Mouse (Mus musculus): Measurements from ENCODE around the gene Gtpbp2. TPM values are rescaled to one million over a fixed set of nuclear protein-coding genes. Genes with fewer than 3 reads are reported as not detected.

Gene Gtpbp2
- polyA plus RNA-seq (2014; fragmentation: Nextera tagmentation; extraction: Ambion mirVana) = 29.9 and 30.7 TPM in 2 replicates

GRCm38 (mm10) chr17:46160686-46161085, at the start of gene Gtpbp2:
Gtpbp2 (plus strand) TSS chr17:46161032.
- H3K4me3 ChIP-seq (ENCODE audit: low read depth, low read length) = peak within 1 kb of the TSS; percentile 80
- peaks cover 16% of the 10 kb centered on the region for H3K36me3 ChIP-seq (ENCODE audit: control insufficient read depth, insufficient read depth, low read length)
- ATAC-seq (replicated peaks; ENCODE audit: low FRiP score, low TSS enrichment, low read depth) (peak; percentile 89), DNase-seq (ENCODE audit: low spot score) (peak; percentile 87)
- peak within 1 kb of the TSS; percentile 84 for H3K9ac ChIP-seq (ENCODE audit: low read length)
- H3K9me3 ChIP-seq (ENCODE audit: control insufficient read depth, low read length) = no peaks in the 10 kb centered on the region
- WGBS = under 1% methylated on average over 23 of the region's 23 CpGs
- H3K4me1 ChIP-seq (replicated peaks; ENCODE audit: control insufficient read depth, insufficient read depth, low read length) = peaks cover 21% of the 10 kb centered on the region
- H3K27ac ChIP-seq (ENCODE audit: low read depth) = peak within 1 kb of the TSS; percentile 83
- no peaks in the 10 kb centered on the region for H3K27me3 ChIP-seq (replicated peaks; ENCODE audit: control insufficient read depth, insufficient read depth, low read length)
- peak within 1 kb of the TSS; percentile 91 for H3K4me2 ChIP-seq (ENCODE audit: low read length)

- Histone ChIP-seq H3K9me3 (ENCODE audit: control insufficient read depth, low read length) (no peaks in the 10 kb centered on the region), H3K4me1 (replicated peaks; ENCODE audit: control insufficient read depth, insufficient read depth, low read length) (peaks cover 12% of the 10 kb centered on the region), H3K4me3 (ENCODE audit: low read depth, low read length) (no peak overlapping the region), H3K27ac (ENCODE audit: low read depth) (no peak overlapping the region), H3K9ac (ENCODE audit: low read length) (no peak overlapping the region), H3K4me2 (ENCODE audit: low read length) (no peak overlapping the region), H3K27me3 (replicated peaks; ENCODE audit: control insufficient read depth, insufficient read depth, low read length) (no peaks in the 10 kb centered on the region), H3K36me3 (ENCODE audit: control insufficient read depth, insufficient read depth, low read length) (peaks cover 35% of the 10 kb centered on the region)
- 34% methylated on average over 2 of the region's 2 CpGs for WGBS
- no peak for DNase-seq (ENCODE audit: low spot score)
- ATAC-seq (replicated peaks; ENCODE audit: low FRiP score, low TSS enrichment, low read depth) = no peak
These were observed 45.3 kb upstream of the Gtpbp2 start for GRCm38 (mm10) chr17:46115489-46115888.

GRCm38 (mm10) chr17:46116138-46116537, 44.7 kb upstream of the Gtpbp2 start:
- ATAC-seq (replicated peaks; ENCODE audit: low FRiP score, low TSS enrichment, low read depth) (no peak), DNase-seq (ENCODE audit: low spot score) (no peak)
- Histone ChIP-seq H3K4me2 (ENCODE audit: low read length) (no peak overlapping the region), H3K27ac (ENCODE audit: low read depth) (no peak overlapping the region), H3K4me1 (replicated peaks; ENCODE audit: control insufficient read depth, insufficient read depth, low read length) (peaks cover 12% of the 10 kb centered on the region), H3K9ac (ENCODE audit: low read length) (no peak overlapping the region), H3K4me3 (ENCODE audit: low read depth, low read length) (no peak overlapping the region), H3K36me3 (ENCODE audit: control insufficient read depth, insufficient read depth, low read length) (peaks cover 37% of the 10 kb centered on the region), H3K9me3 (ENCODE audit: control insufficient read depth, low read length) (no peaks in the 10 kb centered on the region), H3K27me3 (replicated peaks; ENCODE audit: control insufficient read depth, insufficient read depth, low read length) (no peaks in the 10 kb centered on the region)
- WGBS = 70% methylated on average over 11 of the region's 11 CpGs

GRCm38 (mm10) chr17:46116881-46117280, 44.0 kb upstream of the Gtpbp2 start:
- H3K27ac ChIP-seq (ENCODE audit: low read depth) = no peak overlapping the region
- no peak overlapping the region for H3K9ac ChIP-seq (ENCODE audit: low read length)
- no peak for ATAC-seq (replicated peaks; ENCODE audit: low FRiP score, low TSS enrichment, low read depth)

GRCm38 (mm10) chr17:46117623-46118422, 43.0 kb upstream of the Gtpbp2 start:
- WGBS = 79% methylated on average over 13 of the region's 13 CpGs
- H3K4me3 ChIP-seq (ENCODE audit: low read depth, low read length) = no peak overlapping the region
- no peaks in the 10 kb centered on the region for H3K27me3 ChIP-seq (replicated peaks; ENCODE audit: control insufficient read depth, insufficient read depth, low read length)
- no peak overlapping the region for H3K9ac ChIP-seq (ENCODE audit: low read length)
- H3K27ac ChIP-seq (ENCODE audit: low read depth) = no peak overlapping the region
- peaks cover 48% of the 10 kb centered on the region for H3K36me3 ChIP-seq (ENCODE audit: control insufficient read depth, insufficient read depth, low read length)
- DNase-seq (ENCODE audit: low spot score) (no peak), ATAC-seq (replicated peaks; ENCODE audit: low FRiP score, low TSS enrichment, low read depth) (no peak)
- H3K9me3 ChIP-seq (ENCODE audit: control insufficient read depth, low read length) = no peaks in the 10 kb centered on the region
- H3K4me2 ChIP-seq (ENCODE audit: low read length) = no peak overlapping the region
- peaks cover 6% of the 10 kb centered on the region; the same call in 1 of the 2 replicates for H3K4me1 ChIP-seq (replicated peaks; ENCODE audit: control insufficient read depth, insufficient read depth, low read length)

More at GRCm38 (mm10) chr17:46116881-46117280, 44.0 kb upstream of the Gtpbp2 start:
- H3K9me3 ChIP-seq (ENCODE audit: control insufficient read depth, low read length) = no peaks in the 10 kb centered on the region
- H3K4me1 ChIP-seq (replicated peaks; ENCODE audit: control insufficient read depth, insufficient read depth, low read length) = peaks cover 6% of the 10 kb centered on the region
- 87% methylated on average over 3 of the region's 3 CpGs for WGBS
- no peak overlapping the region for H3K4me2 ChIP-seq (ENCODE audit: low read length)
- DNase-seq (ENCODE audit: low spot score) = no peak
- H3K36me3 ChIP-seq (ENCODE audit: control insufficient read depth, insufficient read depth, low read length) = peaks cover 38% of the 10 kb centered on the region
- H3K4me3 ChIP-seq (ENCODE audit: low read depth, low read length) = no peak overlapping the region
- H3K27me3 ChIP-seq (replicated peaks; ENCODE audit: control insufficient read depth, insufficient read depth, low read length) = no peaks in the 10 kb centered on the region

GRCm38 (mm10) chr17:46118423-46118850, 42.4 kb upstream of the Gtpbp2 start:
- no peak for DNase-seq (ENCODE audit: low spot score)
- 67% methylated on average over 4 of the region's 4 CpGs for WGBS
- Histone ChIP-seq H3K9me3 (ENCODE audit: control insufficient read depth, low read length) (no peaks in the 10 kb centered on the region), H3K4me1 (replicated peaks; ENCODE audit: control insufficient read depth, insufficient read depth, low read length) (peaks cover 6% of the 10 kb centered on the region; the same call in 1 of the 2 replicates), H3K27me3 (replicated peaks; ENCODE audit: control insufficient read depth, insufficient read depth, low read length) (no peaks in the 10 kb centered on the region), H3K27ac (ENCODE audit: low read depth) (no peak overlapping the region), H3K4me2 (ENCODE audit: low read length) (no peak overlapping the region), H3K4me3 (ENCODE audit: low read depth, low read length) (no peak overlapping the region), H3K36me3 (ENCODE audit: control insufficient read depth, insufficient read depth, low read length) (peaks cover 51% of the 10 kb centered on the region), H3K9ac (ENCODE audit: low read length) (no peak overlapping the region)
- ATAC-seq (replicated peaks; ENCODE audit: low FRiP score, low TSS enrichment, low read depth) = no peak

- DNase-seq (ENCODE audit: low spot score) (no peak), ATAC-seq (replicated peaks; ENCODE audit: low FRiP score, low TSS enrichment, low read depth) (no peak)
- Histone ChIP-seq H3K4me2 (ENCODE audit: low read length) (no peak overlapping the region), H3K27me3 (replicated peaks; ENCODE audit: control insufficient read depth, insufficient read depth, low read length) (no peaks in the 10 kb centered on the region), H3K27ac (ENCODE audit: low read depth) (no peak overlapping the region), H3K9me3 (ENCODE audit: control insufficient read depth, low read length) (no peaks in the 10 kb centered on the region), H3K4me1 (replicated peaks; ENCODE audit: control insufficient read depth, insufficient read depth, low read length) (peaks cover 6% of the 10 kb centered on the region; the same call in 1 of the 2 replicates), H3K9ac (ENCODE audit: low read length) (no peak overlapping the region), H3K4me3 (ENCODE audit: low read depth, low read length) (no peak overlapping the region), H3K36me3 (ENCODE audit: control insufficient read depth, insufficient read depth, low read length) (peaks cover 59% of the 10 kb centered on the region)
- 92% methylated on average over 10 of the region's 10 CpGs for WGBS
These were observed 41.2 kb upstream of the Gtpbp2 start for GRCm38 (mm10) chr17:46119641-46120040.

GRCm38 (mm10) chr17:46122791-46123190, 38.0 kb upstream of the Gtpbp2 start:
- Histone ChIP-seq H3K4me2 (ENCODE audit: low read length) (no peak overlapping the region), H3K9me3 (ENCODE audit: control insufficient read depth, low read length) (no peaks in the 10 kb centered on the region), H3K27me3 (replicated peaks; ENCODE audit: control insufficient read depth, insufficient read depth, low read length) (no peaks in the 10 kb centered on the region), H3K9ac (ENCODE audit: low read length) (no peak overlapping the region), H3K27ac (ENCODE audit: low read depth) (no peak overlapping the region), H3K4me3 (ENCODE audit: low read depth, low read length) (no peak overlapping the region), H3K36me3 (ENCODE audit: control insufficient read depth, insufficient read depth, low read length) (peaks cover 89% of the 10 kb centered on the region), H3K4me1 (replicated peaks; ENCODE audit: control insufficient read depth, insufficient read depth, low read length) (no peaks in the 10 kb centered on the region)
- DNase-seq (ENCODE audit: low spot score) (no peak), ATAC-seq (replicated peaks; ENCODE audit: low FRiP score, low TSS enrichment, low read depth) (no peak)
- WGBS = 97% methylated on average over 4 of the region's 4 CpGs

- Histone ChIP-seq H3K9ac (ENCODE audit: low read length) (no peak overlapping the region), H3K4me2 (ENCODE audit: low read length) (no peak overlapping the region), H3K4me3 (ENCODE audit: low read depth, low read length) (no peak overlapping the region), H3K27me3 (replicated peaks; ENCODE audit: control insufficient read depth, insufficient read depth, low read length) (no peaks in the 10 kb centered on the region), H3K9me3 (ENCODE audit: control insufficient read depth, low read length) (no peaks in the 10 kb centered on the region), H3K36me3 (ENCODE audit: control insufficient read depth, insufficient read depth, low read length) (peaks cover 89% of the 10 kb centered on the region), H3K27ac (ENCODE audit: low read depth) (no peak overlapping the region), H3K4me1 (replicated peaks; ENCODE audit: control insufficient read depth, insufficient read depth, low read length) (no peaks in the 10 kb centered on the region)
- ATAC-seq (replicated peaks; ENCODE audit: low FRiP score, low TSS enrichment, low read depth) = no peak
- WGBS = 95% methylated on average over 4 of the region's 4 CpGs
- no peak for DNase-seq (ENCODE audit: low spot score)
These were observed 37.5 kb upstream of the Gtpbp2 start for GRCm38 (mm10) chr17:46123285-46123684.
